ENCODE assay signal across 8 mouse cellular contexts in genomic region chrX:10215972-10216371, GRCm38 (mm10). TPM values are rescaled to one million over a fixed set of nuclear protein-coding genes. Genes with fewer than 3 reads are reported as not detected.
DNase-seq lines count a peak whose midpoint lies in the region; ATAC-seq and TF ChIP-seq lines count a peak whose summit lies in the region.

No protein-coding gene starts in this region.

- H3K4me1 ChIP-seq in forebrain, postnatal 0 days (ENCODE audit: insufficient read depth) = no peaks in the 10 kb centered on the region

- peak overlapping the region; percentile 43 for H3K4me2 ChIP-seq in forebrain, postnatal 0 days (ENCODE audit: low read depth)

- no peak for TF ChIP-seq CTCF in forebrain, postnatal 0 days (IDR thresholded peaks at IDR 0.05; ENCODE audit: low read depth)

- WGBS in forebrain, postnatal 0 days = 30% methylated on average over 16 of the region's 16 CpGs
- WGBS in macrophage (ENCODE audit: missing documents) = 28% methylated on average over 16 of the region's 16 CpGs

- no peaks in the 10 kb centered on the region for H3K79me2 ChIP-seq in macrophage (ENCODE audit: inconsistent target)

- peak overlapping the region; percentile 89 for H3K27ac ChIP-seq in forebrain, postnatal 0 days (ENCODE audit: low read depth, low read length)
- no peak overlapping the region; the same call in 1 of the 2 replicates for H3K27ac ChIP-seq in macrophage

- ATAC-seq in forebrain, postnatal 0 days = peak; percentile 6; the same call in 1 of the 2 replicates

- no peaks in the 10 kb centered on the region for H3K9me3 ChIP-seq in forebrain, postnatal 0 days (ENCODE audit: low read length)

- DNase-seq in adrenal gland, postnatal 36 days = peak; percentile 18 to 42
- no peak for DNase-seq in adrenal gland, postnatal 4 days (ENCODE audit: low spot score in 2 of 2)
- peak; percentile 10 to 20 for DNase-seq in thymus, postnatal 10 days (ENCODE audit: low spot score in 2 of 2)
- no peak for DNase-seq in thymus, postnatal 4 days
- DNase-seq in forebrain, postnatal 0 days = peak; percentile 77
- DNase-seq in kidney, postnatal 10 days = peak; percentile 24
- DNase-seq in splenic B cell, adult 2 months (ENCODE audit: low read depth, low spot score) = peak; percentile 68

- peak overlapping the region; percentile 53 for H3K4me3 ChIP-seq in forebrain, postnatal 0 days (ENCODE audit: low read depth, low read length)
- peak overlapping the region; percentile 51 for H3K4me3 ChIP-seq in macrophage (ENCODE audit: inconsistent target)

- H3K27me3 ChIP-seq in forebrain, postnatal 0 days (ENCODE audit: insufficient read depth, low read length) = no peaks in the 10 kb centered on the region
- no peaks in the 10 kb centered on the region for H3K27me3 ChIP-seq in splenic B cell, adult 2 months (ENCODE audit: control insufficient read depth, insufficient read depth, low read length, poor library complexity, severe bottlenecking)

- no peaks in the 10 kb centered on the region for H3K36me3 ChIP-seq in forebrain, postnatal 0 days (ENCODE audit: insufficient read depth)
- no peaks in the 10 kb centered on the region for H3K36me3 ChIP-seq in macrophage (ENCODE audit: inconsistent target)
- H3K36me3 ChIP-seq in splenic B cell, adult 2 months (ENCODE audit: control insufficient read depth, insufficient read depth, low read length, poor library complexity, severe bottlenecking) = no peaks in the 10 kb centered on the region

- peak overlapping the region; percentile 65 for H3K9ac ChIP-seq in forebrain, postnatal 0 days

RNA-seq across cellular contexts. Expression of gene Rpgr, which starts 0.7 kb away (rescaled TPM):
- 1 to 10 TPM; 4.8 to 6.5 TPM for total RNA-seq in adrenal gland, postnatal 36 days (2021)
- total RNA-seq in adrenal gland, postnatal 4 days (2021) = 10 to 100 TPM in 1 of 2 experiments, 1 to 10 TPM in 1; 9.0 to 11.0 TPM
- 29.5 and 34.2 TPM in 2 replicates for total RNA-seq in forebrain, postnatal 0 days (2014; rRNA removed)
- polyA plus RNA-seq in forebrain, postnatal 0 days (2015; fragmentation: Nextera tagmentation; extraction: Ambion mirVana) = 26.5 and 30.2 TPM in 2 replicates
- 10 to 100 TPM in 21 of 26 experiments, 1 to 10 TPM in 5; 4.8 to 17.9 (median 12.9) TPM for total RNA-seq in macrophage (2018; cell fraction: chromatin; rRNA removed)
- total RNA-seq in macrophage (2018; cell fraction: cytosol; rRNA removed) = 1 to 10 TPM; 1.6 to 3.2 (median 2.3) TPM
- total RNA-seq in macrophage (2018; cell fraction: nucleus; rRNA removed) = 10 to 100 TPM in 2 of 26 experiments, 1 to 10 TPM in 24; 2.0 to 13.2 (median 7.4) TPM
- polyA plus RNA-seq in macrophage (2018) = 2.0 to 3.0 TPM (median 2.2 TPM) in 3 replicates

RNA-seq across cellular contexts. Expression of gene Otc, which starts 36.1 kb away (rescaled TPM):
- not detected for total RNA-seq in adrenal gland, postnatal 36 days (2021)
- 1 to 10 TPM in 1 of 2 experiments, under 1 TPM in 1; 0.20 to 10.0 TPM for total RNA-seq in adrenal gland, postnatal 4 days (2021)
- not detected in 2 replicates for total RNA-seq in forebrain, postnatal 0 days (2014; rRNA removed)
- not detected in 2 replicates for polyA plus RNA-seq in forebrain, postnatal 0 days (2015; fragmentation: Nextera tagmentation; extraction: Ambion mirVana)
- not detected for total RNA-seq in macrophage (2018; cell fraction: chromatin; rRNA removed)
- total RNA-seq in macrophage (2018; cell fraction: cytosol; rRNA removed) = not detected
- not detected for total RNA-seq in macrophage (2018; cell fraction: nucleus; rRNA removed)
- polyA plus RNA-seq in macrophage (2018) = not detected in 3 replicates

Comparison
In these comparisons a context has a peak if more than half of its experiments do, and no peak if none do; other contexts are left out.
1. DNase-seq: peak in adrenal gland, postnatal 36 days (2 of 2), thymus, postnatal 10 days (2 of 2), forebrain, postnatal 0 days (single experiment), kidney, postnatal 10 days (single experiment) and splenic B cell, adult 2 months (single experiment); none in adrenal gland, postnatal 4 days (0 of 2) and thymus, postnatal 4 days (single experiment).